Mouse (Mus musculus): Measurements from ENCODE around the gene Rbm26. TPM values are rescaled to one million over a fixed set of nuclear protein-coding genes. Genes with fewer than 3 reads are reported as not detected.

The Rbm26 gene
- total RNA-seq, 2 experiments from 2014 or later, result 44.7 to 48.6 TPM

GRCm38 (mm10) chr14:105098861-105099260, 78.3 kb downstream of the Rbm26 start:
- no peak for ATAC-seq (replicated peaks; ENCODE audit: low FRiP score, poor library complexity, severe bottlenecking)

- ATAC-seq (replicated peaks; ENCODE audit: low FRiP score, poor library complexity, severe bottlenecking), result no peak
These were observed 80.9 kb downstream of the Rbm26 start for GRCm38 (mm10) chr14:105096221-105096620.

GRCm38 (mm10) chr14:105087001-105087400, 90.1 kb downstream of the Rbm26 start:
- ATAC-seq (replicated peaks; ENCODE audit: low FRiP score, poor library complexity, severe bottlenecking), result no peak

- ATAC-seq (replicated peaks; ENCODE audit: low FRiP score, poor library complexity, severe bottlenecking), result no peak
These were observed 91.7 kb downstream of the Rbm26 start for GRCm38 (mm10) chr14:105085332-105085993.

- no peak for ATAC-seq (replicated peaks; ENCODE audit: low FRiP score, poor library complexity, severe bottlenecking)
These were observed 92.3 kb downstream of the Rbm26 start for GRCm38 (mm10) chr14:105084757-105085330.

GRCm38 (mm10) chr14:105084106-105084505, 93.0 kb downstream of the Rbm26 start:
- ATAC-seq (replicated peaks; ENCODE audit: low FRiP score, poor library complexity, severe bottlenecking), result no peak

GRCm38 (mm10) chr14:105074776-105075175, 102.4 kb downstream of the Rbm26 start:
- no peak for ATAC-seq (replicated peaks; ENCODE audit: low FRiP score, poor library complexity, severe bottlenecking)

GRCm38 (mm10) chr14:105074376-105074775, 102.8 kb downstream of the Rbm26 start:
- ATAC-seq (replicated peaks; ENCODE audit: low FRiP score, poor library complexity, severe bottlenecking), result no peak

GRCm38 (mm10) chr14:105071010-105071509, 106.1 kb downstream of the Rbm26 start:
- ATAC-seq (replicated peaks; ENCODE audit: low FRiP score, poor library complexity, severe bottlenecking), result no peak

- ATAC-seq (replicated peaks; ENCODE audit: low FRiP score, poor library complexity, severe bottlenecking), result no peak
These were observed 106.7 kb downstream of the Rbm26 start for GRCm38 (mm10) chr14:105070258-105071009.

- no peak for ATAC-seq (replicated peaks; ENCODE audit: low FRiP score, poor library complexity, severe bottlenecking)
These were observed 109.1 kb downstream of the Rbm26 start for GRCm38 (mm10) chr14:105068060-105068459.

- ATAC-seq (replicated peaks; ENCODE audit: low FRiP score, poor library complexity, severe bottlenecking), result no peak
These were observed 112.9 kb downstream of the Rbm26 start for GRCm38 (mm10) chr14:105064243-105064642.

GRCm38 (mm10) chr14:105061230-105061629, 115.9 kb downstream of the Rbm26 start:
- no peak for ATAC-seq (replicated peaks; ENCODE audit: low FRiP score, poor library complexity, severe bottlenecking)

GRCm38 (mm10) chr14:105057934-105058333, 119.2 kb downstream of the Rbm26 start:
- ATAC-seq (replicated peaks; ENCODE audit: low FRiP score, poor library complexity, severe bottlenecking), result no peak

Other genes starting within 250 kb of the Rbm26 start
- gene Ndfip2, start 81.2 kb upstream of the Rbm26 start, total RNA-seq (2015; ENCODE audit: low replicate concordance), result 5.8 and 16.8 TPM in 2 replicates
- gene Ndfip2, start 81.2 kb upstream of the Rbm26 start, total RNA-seq (2017; ENCODE audit: low replicate concordance), result 0.68 and 5.1 TPM in 2 replicates

Measured in erythroid progenitor cell, adult 5-6 weeks (primary cell).